In genomic region chr13:102774786-102775201, GRCm38 (mm10) we compare ENCODE assay signal across 11 mouse cellular contexts.
DNase-seq lines count a peak whose midpoint lies in the region; ATAC-seq and TF ChIP-seq lines count a peak whose summit lies in the region.
"Had no signal": no experiment of that assay in that cellular context is flagged by ENCODE, and none has a peak within 500 bp of the region (broad histone marks: within the 10 kb centered on the region; RNA-seq: fewer than 3 reads in every experiment).

No protein-coding gene starts in this region.

- TF ChIP-seq CTCF in hindbrain, postnatal 0 days (IDR thresholded peaks at IDR 0.05; ENCODE audit: low read depth): 0 out of 2 replicates have a peak, but pooled peaks have one; percentile 32

- no peaks in the 10 kb centered on the region for H3K9me3 ChIP-seq in hindbrain, postnatal 0 days (ENCODE audit: low read length)
- H3K9me3 ChIP-seq: heart, embryonic 15.5 days; megakaryocyte, embryonic 14.5 days had no signal

- H3K4me1 ChIP-seq in hindbrain, postnatal 0 days (ENCODE audit: insufficient read depth, low read length): no peaks in the 10 kb centered on the region
- H3K4me1 ChIP-seq: heart, embryonic 15.5 days; megakaryocyte, embryonic 14.5 days had no signal

- intact Hi-C loops in gastrocnemius, postnatal 14 days (cut with DNase I; ENCODE audit: low total_unique reads): no loop called here

- no peak overlapping the region for H3K27ac ChIP-seq in hindbrain, postnatal 0 days
- H3K27ac ChIP-seq: heart, embryonic 15.5 days had no signal

- H3K27me3 ChIP-seq in hindbrain, postnatal 0 days (ENCODE audit: insufficient read depth, low read length): no peaks in the 10 kb centered on the region
- H3K27me3 ChIP-seq: heart, embryonic 15.5 days; megakaryocyte, embryonic 14.5 days had no signal

- DNase-seq in gastrocnemius, adult 18-20 months (ENCODE audit: low spot score): peak; percentile 21
- DNase-seq in gastrocnemius, postnatal 14 days: no peak
- peak; percentile 13 for DNase-seq in right cerebral cortex, postnatal 4 days
- DNase-seq in right cerebral cortex, postnatal 25 days: no peak
- peak; percentile 49 for DNase-seq in hindbrain, postnatal 0 days (ENCODE audit: low spot score)
- no peak for DNase-seq in left cerebral cortex, adult 8-10 months (ENCODE audit: low spot score in 2 of 2)
- no peak for DNase-seq in thymus, adult 18-20 months
- no peak for DNase-seq in urinary bladder, postnatal 25 days (ENCODE audit: low spot score)
- DNase-seq: adrenal gland, adult 8-10 months had no signal

- no peak overlapping the region for H3K4me2 ChIP-seq in hindbrain, postnatal 0 days (ENCODE audit: low read depth, low read length)
- H3K4me2 ChIP-seq: heart, embryonic 15.5 days had no signal

- no peak overlapping the region for H3K4me3 ChIP-seq in hindbrain, postnatal 0 days (ENCODE audit: low read length)
- H3K4me3 ChIP-seq: heart, embryonic 15.5 days; megakaryocyte, embryonic 14.5 days had no signal

- no peak overlapping the region for H3K9ac ChIP-seq in hindbrain, postnatal 0 days (replicated peaks; ENCODE audit: low read length)
- H3K9ac ChIP-seq: heart, embryonic 15.5 days had no signal

- peak; percentile 45; the same call in 1 of the 2 replicates for ATAC-seq in hindbrain, postnatal 0 days

- 0 out of 2 replicates have a peak, but pooled peaks cover 6% of the 10 kb centered on the region for H3K36me3 ChIP-seq in hindbrain, postnatal 0 days (ENCODE audit: insufficient read depth, low read length)

- 55% methylated on average over 7 of the region's 7 CpGs for WGBS in hindbrain, postnatal 0 days

Comparison
In these comparisons a context has a peak if more than half of its experiments do, and no peak if none do; other contexts are left out.
1. DNase-seq: peak in gastrocnemius, adult 18-20 months (single experiment), right cerebral cortex, postnatal 4 days (single experiment) and hindbrain, postnatal 0 days (single experiment); none in gastrocnemius, postnatal 14 days (single experiment), right cerebral cortex, postnatal 25 days (single experiment), left cerebral cortex, adult 8-10 months (0 of 2), thymus, adult 18-20 months (0 of 2) and urinary bladder, postnatal 25 days (single experiment).